Mouse (Mus musculus): ENCODE data around the gene Gpat2. TPM values are rescaled to one million over a fixed set of nuclear protein-coding genes. Genes with fewer than 3 reads are reported as not detected.
A peak's percentile ranks its signal among the peaks of the same experiment; 100 is the strongest.

Gene Gpat2
- 0.12 and 0.16 TPM in 2 replicates for polyA plus RNA-seq (2012; rRNA removed)

DNA sequence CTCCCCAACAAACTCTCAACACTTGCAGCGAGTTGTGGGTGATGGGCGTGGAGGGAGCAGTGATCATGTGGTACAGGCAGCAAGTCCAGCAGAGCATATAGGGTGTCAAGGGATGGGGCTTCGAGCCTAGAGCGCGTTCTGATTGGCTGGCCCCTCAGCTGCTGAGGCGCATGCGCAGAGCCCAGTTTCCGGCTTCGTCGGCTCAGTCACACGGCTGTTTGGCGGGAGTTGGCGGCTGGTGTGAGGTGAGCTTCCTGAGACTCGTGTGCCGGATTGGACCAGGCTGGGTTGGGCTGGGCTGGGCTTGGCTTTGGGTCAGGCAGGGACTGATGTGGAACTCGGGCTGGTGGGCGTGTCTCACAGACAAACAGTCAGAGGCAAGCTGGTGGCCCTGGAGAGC, at the start of gene Gpat2:
Gpat2 (plus strand) TSS at position 223 of the 400 bp plus-strand sequence.
- 76% methylated on average over 17 of the region's 17 CpGs for WGBS
- no peak for DNase-seq (ENCODE audit: low read depth, low spot score)

DNA sequence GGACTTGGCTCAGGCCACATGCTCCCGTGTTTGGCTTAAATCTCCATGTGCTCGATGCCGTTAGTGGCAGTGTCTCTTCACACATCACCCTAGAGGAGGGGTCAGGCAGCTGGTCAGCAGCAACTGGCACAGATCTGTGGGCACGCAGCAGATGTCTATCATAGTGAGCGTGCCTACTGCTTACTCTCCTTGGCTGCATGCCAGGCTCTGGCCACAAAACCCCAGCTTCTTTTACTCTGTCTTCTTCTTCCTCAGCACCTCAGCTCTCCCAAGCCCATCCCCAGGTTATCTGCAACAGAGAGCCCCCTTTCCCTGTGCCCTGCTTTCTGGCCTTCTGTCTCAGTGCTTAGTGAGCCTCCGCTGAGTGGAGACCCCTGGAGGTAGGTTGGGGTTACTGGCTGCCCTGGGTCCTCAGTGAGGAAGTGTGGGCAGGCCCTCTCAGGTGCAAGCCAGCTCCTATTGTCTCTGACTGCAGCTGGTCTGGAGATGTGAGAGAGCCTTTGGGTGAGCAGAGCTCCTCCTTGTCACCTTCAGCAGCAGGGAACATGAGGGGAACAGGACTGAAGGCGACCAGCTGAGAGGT, 49.1 kb upstream of the Gpat2 start:
- DNase-seq (ENCODE audit: low read depth, low spot score), result no peak
- 49% methylated on average over 7 of the region's 7 CpGs for WGBS

DNA sequence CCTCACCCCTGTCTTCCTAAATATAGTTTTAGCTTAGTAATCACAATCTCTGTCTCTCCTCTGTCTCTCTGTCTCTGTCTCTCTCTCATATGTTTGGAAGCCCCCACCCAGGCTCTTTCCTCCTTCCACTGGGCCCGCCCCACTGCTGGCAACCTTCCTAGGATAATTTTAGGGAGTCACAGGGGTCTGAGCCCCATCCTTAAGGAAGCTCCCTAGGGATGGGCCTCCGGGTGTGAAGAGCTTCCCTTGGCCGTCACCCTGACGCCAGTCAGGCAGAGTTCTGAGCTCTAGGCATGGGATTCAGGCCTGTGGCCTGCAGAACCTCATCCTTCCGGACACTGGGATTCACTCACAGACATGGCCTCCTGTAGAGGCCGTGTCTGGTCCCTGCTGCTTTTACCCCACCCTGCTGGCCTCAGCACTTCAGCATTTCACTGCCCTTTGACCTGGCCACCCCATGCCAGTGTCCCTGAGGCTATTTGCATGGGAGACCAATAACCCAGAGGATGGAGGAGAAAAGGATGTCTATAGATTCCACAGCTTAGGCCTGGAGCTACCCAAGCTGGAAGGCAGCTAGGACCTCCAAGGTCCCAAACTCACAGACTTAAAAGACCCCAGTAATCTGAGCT, 48.5 kb upstream of the Gpat2 start:
- WGBS, result 62% methylated on average over 6 of the region's 6 CpGs
- no peak for DNase-seq (ENCODE audit: low read depth, low spot score)

DNA sequence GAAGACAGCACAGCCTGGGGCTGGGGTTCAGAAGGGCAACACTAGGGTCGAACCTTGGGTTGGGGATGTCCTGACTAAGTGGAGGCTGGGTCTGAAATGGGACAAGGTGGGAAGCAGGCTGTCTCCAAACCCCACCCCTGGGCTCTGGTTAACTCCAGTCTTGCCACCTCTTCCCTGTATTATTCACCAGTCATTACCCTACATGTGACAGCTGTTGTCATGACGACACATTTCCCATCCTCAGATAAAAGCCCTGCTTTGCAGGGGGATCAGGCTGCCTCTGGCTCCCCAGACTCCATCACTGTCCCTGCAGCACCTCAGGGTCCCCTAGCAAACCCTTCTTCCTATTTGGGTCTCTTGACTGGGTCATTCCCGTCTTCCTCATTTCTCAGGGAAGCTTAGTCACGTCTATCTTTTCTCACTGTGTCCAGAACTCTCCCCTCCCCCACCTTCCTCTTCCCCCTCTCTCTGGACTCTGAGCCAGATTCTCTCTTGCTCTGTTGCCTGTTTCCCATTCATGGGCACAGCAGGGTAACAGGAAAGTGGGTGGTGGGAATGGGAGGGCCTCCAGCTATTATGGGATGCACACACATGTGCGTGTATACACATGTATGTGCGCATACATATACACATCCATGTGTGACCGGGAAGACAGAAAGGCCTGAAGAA, 46.9 kb upstream of the Gpat2 start:
- WGBS, result 66% methylated on average over 7 of the region's 7 CpGs
- no peak for DNase-seq (ENCODE audit: low read depth, low spot score)

DNA sequence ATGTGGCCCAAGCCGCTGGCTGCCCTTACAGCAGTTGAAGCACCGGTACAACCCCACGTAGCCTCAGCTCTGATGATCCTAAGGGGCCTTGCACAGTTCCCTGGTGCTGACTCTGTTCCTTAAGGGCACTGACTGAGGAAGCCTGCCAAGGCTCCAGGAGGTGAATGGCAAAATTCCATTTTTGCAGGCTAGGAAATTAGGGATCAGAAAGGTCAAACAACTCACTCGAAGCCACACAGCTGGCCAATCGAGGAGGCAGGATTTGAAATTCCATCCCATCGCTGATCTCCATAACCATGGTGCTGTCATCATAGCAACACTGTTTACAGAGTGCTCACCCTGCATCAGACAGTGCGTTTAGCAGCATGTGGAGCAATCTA, 46.4 kb upstream of the Gpat2 start:
- 41% methylated on average over 7 of the region's 7 CpGs for WGBS
- DNase-seq (ENCODE audit: low read depth, low spot score), result no peak

DNA sequence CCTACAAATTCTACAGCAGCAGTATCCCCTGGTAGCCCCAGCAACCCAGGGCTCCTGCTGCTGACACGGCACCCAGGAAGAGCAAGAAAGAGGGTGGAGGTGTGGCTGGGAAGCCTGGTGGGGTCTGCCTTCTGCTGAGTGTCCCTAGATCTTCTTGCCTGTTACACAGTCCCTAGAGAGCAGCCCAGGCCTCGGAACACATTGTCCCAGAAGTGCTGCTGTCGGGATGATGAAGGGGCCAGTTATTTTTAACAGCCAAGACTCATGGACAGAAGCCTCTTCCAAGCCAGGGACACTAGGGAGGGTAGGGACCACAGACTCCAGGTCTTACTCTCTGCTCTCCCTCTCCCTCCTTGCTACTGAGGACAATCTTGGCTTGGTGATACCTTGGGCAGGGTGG, 45.7 kb upstream of the Gpat2 start:
- WGBS, result 69% methylated on average over 3 of the region's 3 CpGs
- no peak for DNase-seq (ENCODE audit: low read depth, low spot score)

DNA sequence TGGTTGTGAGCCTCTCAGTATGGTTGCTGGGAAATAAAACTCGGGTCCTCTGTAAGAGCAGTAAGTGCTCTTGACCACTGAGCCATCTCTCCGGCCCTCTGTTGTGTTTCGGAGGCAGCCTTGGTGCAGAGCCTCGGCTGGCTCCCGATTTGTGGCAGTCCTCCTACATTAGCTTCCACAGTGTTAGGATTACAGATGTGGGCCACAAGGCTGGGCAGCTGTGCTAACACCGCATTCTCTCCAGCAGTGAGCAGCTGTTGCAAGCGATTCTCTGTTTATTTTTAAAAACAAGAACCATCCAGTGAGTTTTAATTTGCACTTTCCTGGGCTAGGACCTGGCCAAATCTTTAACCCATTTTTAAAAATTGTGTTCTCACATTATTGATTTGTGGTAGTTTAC, 41.1 kb upstream of the Gpat2 start:
- WGBS, result 56% methylated on average over 7 of the region's 7 CpGs
- no peak for DNase-seq (ENCODE audit: low read depth, low spot score)

DNA sequence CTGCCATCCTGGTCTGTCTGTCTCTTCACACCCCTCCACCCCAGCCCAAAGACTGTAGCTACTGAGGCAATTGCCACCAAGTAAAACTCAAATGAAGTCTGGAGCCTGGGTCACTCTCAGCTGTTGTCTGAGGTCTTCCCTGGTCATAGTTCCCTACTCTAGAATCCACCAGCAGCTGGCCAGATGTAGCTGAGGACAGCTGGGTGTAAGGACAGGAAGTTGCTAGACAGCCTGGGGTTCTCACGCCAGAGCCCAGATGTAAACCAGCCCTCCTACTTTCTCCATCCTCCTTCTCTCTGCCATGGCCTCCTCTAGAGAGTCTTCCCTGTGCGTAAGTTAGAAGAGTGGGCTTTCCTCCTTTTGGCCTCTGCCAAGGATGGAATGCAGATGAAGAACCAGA, 37.5 kb upstream of the Gpat2 start:
- WGBS, result 50% methylated on average over 2 of the region's 2 CpGs
- DNase-seq (ENCODE audit: low read depth, low spot score), result no peak

DNA sequence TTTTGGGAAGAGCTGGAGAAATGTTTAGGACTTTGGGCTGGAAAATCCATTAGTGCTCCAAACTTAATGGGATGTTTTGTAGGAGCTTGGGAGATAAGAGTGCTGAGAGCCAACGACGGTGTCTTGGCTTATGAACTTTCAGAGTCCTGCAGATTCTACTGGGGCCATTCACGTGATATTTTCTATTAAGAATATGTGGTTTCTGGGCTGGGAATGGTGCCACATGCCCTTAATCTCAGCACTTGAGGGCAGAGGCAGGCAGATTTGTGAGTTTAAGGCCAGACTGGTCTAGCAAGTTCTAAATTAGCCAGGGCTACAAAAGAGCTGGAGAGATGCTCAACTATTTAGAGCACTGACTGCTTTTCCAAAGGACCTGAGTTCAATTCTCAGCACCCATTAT, 34.6 kb upstream of the Gpat2 start:
- no peak for DNase-seq (ENCODE audit: low read depth, low spot score)
- WGBS, result 64% methylated on average over 3 of the region's 3 CpGs

DNA sequence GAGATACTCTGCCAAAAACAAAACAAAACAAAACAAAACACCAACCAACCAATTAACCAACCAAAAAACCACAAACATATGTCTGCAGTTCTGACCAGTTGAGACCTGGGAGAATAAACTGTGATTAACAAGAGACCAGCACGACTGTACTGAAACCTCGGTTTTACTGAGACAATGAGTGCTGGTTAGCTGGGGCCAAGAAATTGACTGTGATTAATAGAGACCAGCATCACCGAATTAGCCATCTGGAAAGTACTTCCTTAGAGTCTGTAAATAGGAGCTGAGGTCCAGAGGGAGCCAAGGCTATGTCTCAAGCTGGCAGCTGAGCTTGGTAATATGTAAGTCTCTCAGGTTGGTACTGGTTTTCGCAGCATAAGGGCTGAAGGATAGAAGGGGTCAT, 34.2 kb upstream of the Gpat2 start:
- no peak for DNase-seq (ENCODE audit: low read depth, low spot score)
- 68% methylated on average over 4 of the region's 4 CpGs for WGBS

DNA sequence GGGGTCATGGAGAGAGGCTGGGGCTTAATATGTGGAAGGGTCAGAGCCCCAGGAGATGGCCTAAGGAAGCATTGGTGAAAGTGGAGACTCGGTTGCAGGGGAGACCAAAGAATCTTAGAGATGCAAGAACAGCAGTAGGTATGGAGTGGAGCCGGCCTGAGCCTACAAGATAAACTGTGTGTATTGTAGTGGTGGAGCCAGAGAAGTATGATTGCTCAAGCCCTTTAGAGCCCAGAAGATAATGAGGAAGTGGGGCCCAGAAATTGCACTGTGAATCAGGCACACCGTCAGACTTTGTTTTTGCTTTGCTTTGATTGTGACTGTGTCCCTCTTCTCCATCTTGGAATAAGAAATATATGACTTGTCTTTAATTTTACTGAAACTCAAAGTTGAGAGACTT, 33.7 kb upstream of the Gpat2 start:
- WGBS, result 32% methylated on average over 3 of the region's 3 CpGs
- no peak for DNase-seq (ENCODE audit: low read depth, low spot score)

DNA sequence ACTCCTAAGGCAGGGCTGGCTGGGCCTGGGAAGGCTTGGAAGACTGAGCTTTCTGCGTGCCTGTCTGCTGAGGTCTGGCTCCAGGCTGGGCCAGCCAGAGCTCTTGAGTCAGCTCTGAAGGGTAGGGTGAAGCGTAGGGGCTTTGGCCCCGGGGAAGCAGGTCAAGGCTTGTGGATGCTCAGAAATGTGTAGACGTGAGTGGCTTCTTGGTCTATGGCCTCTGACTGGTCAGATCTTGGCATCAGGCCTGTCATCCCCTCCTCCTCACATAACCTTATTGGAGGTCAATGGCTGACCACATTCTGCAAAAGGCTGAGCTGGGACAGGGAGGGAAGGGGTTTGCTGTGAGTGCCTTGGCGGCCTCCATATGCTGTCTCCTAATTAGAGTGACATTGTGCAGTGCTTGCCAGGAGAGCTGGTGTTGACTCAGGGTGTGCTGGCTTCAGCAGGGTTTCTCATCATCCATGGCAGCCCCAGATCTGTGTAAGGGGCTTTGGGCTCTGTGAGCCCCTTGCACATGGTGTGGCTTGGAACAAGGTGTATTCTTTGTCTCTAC, 30.3 kb upstream of the Gpat2 start:
- 81% methylated on average over 5 of the region's 5 CpGs for WGBS

DNA sequence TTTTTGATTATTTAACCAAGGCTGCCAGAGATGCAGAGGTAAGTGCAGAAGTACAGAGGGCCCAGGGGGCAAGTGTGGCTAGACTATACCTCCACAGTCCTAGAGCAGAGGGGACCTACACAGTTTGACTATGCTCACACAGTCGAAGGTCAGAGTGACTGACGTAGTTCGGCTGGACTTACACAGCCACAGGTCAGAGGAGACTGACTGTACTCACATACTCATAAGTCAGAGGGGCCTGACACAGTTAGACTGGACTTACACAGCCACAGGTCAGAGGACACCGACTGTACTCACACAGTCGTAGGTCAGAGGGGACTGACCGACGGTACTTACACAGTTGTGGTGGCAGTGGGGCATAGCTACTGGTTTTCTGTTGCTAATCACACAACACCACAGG, 26.3 kb upstream of the Gpat2 start:
- 91% methylated on average over 7 of the region's 7 CpGs for WGBS
- DNase-seq (ENCODE audit: low read depth, low spot score), result no peak

More for the DNA sequence above, 30.3 kb upstream of the Gpat2 start:
- no peak for DNase-seq (ENCODE audit: low read depth, low spot score)

DNA sequence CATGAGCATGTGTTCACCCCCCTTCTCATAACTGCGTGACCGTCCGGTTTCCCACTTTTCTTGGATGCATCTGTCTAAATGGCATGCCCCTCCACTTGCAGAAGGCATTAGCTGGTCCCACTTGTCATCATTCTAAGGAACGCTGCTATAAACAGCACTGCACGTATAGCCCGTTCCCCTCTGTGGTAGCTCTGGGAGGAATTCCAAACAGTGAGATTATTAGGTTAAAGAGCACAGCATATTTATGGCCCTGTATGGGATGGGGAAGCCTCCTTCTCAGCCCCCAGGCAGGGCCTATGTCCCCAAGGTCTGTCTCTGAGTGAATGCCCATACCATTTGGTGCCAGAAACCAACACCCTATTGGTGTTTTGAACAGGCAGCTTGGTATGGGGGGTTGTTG, 13.9 kb upstream of the Gpat2 start:
- WGBS, result 71% methylated on average over 6 of the region's 6 CpGs
- no peak for DNase-seq (ENCODE audit: low read depth, low spot score)

DNA sequence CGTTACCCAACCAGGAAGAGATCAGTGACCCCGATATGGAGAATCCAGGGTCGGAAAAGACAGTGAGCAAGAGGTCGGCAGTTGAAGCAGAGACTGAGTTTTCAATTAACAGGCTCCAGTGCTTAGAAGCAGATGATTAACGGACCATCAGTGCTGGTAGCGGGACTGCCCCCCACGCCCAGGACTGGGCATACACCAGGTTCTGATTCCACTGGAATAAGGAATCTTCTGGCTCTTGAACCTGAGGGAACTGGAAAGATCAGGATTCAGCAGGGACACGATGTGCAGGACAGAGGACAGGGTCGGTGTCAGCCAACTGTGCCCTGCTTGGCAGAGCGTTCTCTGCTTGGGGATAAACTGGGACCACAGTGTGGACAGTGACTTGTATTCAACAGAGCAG, 9.2 kb upstream of the Gpat2 start:
- WGBS, result 53% methylated on average over 10 of the region's 10 CpGs
- no peak for DNase-seq (ENCODE audit: low read depth, low spot score)

DNA sequence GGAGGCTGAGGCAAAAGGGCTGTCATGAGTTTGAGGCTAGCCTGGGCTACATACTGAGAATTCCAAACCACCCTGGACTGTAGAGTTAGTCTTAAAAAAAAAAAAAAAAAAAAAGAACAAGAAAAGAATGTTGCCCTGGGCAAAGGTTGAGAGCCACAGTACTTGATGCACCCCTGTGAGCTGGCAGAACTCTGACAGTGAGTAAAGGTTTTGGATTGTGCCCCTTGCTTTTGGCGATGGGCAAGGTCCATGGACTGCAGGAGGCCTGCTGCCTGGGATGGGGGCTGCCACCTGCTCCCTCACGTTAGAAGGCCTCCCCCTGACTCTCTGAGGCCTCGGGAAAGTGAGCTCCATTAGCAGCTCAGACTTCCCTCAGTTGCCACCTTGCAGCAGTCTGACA, 8.3 kb upstream of the Gpat2 start:
- WGBS, result 54% methylated on average over 3 of the region's 3 CpGs
- DNase-seq (ENCODE audit: low read depth, low spot score), result no peak

DNA sequence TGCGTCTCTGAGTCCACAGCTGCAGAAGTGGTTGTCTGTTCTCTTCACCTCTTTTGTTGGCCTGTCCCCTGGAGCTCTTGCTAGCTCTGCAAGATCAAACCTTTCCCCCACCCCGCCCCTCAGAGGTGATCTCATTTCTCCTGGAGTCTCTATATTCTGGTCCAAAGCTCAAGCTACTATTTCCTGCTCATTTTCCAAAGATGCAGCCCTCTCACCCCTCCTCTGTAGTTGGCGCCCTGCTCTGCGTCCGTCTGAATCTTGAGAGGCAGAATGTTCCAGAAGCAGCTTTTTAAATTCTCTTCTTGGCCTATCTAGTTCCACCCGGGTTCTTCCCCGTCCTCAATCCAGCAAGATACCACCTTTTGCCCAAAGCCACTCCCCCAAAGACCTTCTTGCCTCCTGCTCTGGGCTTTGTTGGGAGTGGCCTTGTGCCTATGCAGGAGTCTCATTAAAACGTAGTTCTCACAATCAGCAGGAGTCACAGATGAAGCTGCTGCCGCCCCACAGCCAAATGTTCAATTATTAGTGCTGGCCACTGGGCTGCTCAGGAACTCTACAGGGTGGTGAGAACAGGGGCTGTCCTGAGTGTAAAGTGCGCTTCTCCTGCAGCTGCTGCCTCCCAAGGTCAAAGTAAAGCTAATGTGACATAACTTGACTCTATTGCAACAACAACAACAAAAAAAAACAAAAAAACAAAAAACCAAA, 6.6 kb upstream of the Gpat2 start:
- WGBS, result 32% methylated on average over 10 of the region's 10 CpGs
- DNase-seq (ENCODE audit: low read depth, low spot score), result no peak

DNA sequence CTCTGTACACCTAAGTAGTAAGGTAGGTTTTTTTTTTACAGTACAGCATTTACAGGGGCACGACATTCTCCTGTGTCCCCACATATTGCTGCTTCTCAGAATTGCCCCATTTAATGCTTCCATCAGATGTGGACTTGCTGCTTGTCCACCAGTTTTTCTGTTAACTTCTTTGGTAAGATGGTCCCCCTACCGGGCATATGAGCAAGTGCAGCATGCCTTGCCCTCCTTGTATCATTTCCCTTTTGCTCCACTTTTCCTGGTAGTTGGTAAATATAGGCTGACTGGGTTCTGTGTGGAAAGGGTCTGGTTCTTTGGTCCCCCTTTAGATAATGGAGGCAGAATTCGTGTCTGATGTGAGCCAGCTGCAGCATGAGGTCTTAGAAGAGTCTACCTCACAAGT, 5.2 kb downstream of the Gpat2 start:
- peak; percentile 6 for DNase-seq (ENCODE audit: low read depth, low spot score)
- 14% methylated on average over 3 of the region's 3 CpGs for WGBS

DNA sequence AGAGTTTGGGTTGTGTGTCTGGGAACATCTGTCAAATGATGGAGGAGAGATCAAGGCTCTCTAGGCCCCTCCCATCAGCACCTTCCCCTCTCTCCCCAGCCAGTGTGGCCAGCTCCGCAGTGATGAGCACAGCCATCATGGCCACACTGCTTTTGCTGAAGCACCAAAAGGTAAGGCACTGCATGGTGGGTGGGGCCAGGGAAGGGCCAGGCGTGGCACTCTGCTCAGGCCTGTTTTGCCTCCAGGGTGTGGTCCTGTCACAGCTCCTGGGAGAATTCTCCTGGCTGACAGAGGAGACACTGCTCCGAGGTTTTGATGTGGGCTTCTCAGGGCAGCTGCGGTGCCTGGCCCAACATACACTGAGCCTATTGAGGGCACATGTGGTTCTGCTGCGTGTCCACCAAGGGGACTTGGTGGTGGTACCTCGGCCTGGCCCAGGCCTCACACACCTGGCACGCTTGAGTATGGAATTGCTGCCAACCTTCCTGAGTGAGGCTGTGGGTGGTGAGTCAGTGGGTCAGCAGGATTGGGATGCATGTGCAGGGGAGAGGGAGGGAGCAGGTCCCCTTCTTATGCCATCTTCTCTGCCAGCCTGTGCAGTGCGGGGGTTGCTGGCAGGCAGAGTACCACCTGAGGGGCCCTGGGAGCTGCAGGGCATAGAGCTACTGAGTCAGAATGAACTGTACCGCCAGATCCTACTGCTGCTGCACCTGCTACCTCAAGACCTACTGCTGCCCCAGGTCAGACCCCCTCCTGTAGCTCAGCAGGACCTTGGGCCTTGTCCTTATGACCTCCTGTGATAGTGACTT, 8.7 kb downstream of the Gpat2 start:
- DNase-seq (ENCODE audit: low read depth, low spot score), result no peak
- 61% methylated on average over 9 of the region's 9 CpGs for WGBS

DNA sequence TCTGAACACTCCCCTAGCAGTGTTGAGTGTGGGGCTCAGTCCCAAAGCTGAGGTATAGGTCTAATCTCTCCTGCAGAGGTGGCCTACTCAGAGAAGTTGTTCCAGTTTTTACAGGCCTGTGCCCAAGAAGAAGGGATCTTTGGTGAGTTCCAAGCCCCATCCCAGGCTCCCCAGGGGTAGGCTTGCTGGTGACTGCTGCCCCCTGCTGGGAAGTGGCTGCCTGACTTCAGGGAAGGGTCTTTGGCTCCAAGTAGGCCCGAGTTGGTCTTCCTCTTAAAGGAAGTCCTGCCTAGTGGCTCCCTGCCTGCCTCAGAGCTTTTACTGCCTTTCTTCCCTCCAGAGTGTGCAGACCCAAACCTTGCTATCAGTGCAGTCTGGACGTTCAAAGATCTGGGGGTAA, 10.1 kb downstream of the Gpat2 start:
- WGBS, result 39% methylated on average over 2 of the region's 2 CpGs
- DNase-seq (ENCODE audit: low read depth, low spot score), result no peak

Measured in large intestine, adult 2 months (tissue).